In the genomic region with DNA sequence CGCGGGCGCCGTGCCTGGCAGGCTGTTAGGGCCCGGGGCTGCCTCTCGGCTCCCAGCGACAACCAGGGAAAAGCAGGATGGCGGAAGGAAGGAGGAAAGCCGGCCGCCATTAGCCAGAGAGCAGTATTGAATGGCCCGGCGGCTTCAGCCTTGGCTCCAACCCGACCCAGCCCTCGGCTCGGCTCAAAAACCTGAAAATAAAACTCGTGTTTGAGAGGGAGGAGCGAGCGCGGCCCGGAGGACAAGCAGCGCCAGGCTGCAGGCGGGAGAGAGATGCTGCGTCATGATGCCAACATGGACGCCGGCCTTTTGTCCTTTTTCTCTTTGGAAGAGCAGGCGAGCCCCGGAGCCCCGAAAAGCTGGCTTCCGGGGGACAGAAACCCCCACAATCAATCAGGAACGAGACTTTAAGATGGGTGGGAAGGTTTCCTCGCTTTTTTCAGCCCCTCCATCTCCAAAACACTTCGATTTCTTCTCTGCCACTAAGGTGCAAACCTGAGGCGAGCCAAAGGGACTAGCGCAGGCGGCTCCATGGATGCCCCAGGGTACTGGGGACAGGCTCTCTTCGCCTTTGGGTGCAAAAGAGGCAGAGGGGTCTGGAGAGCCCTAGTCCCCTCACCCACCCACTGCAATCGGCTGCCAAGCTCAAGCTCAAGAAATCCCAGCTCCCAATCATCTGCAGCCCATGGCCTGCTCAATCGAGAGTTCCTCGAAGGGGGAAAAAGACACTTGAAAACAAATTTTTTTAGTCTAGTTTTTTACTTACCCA, we compare ENCODE assay signal across 8 mouse cellular contexts. TPM values are rescaled to one million over a fixed set of nuclear protein-coding genes. Genes with fewer than 3 reads are reported as not detected.
DNase-seq lines count a peak whose midpoint lies in the region; ATAC-seq lines count a peak whose summit lies in the region.

No protein-coding gene starts in this region.

- H3K4me1 ChIP-seq in embryonic facial prominence, embryonic 11.5 days (ENCODE audit: control insufficient read depth, insufficient read depth, low read length), result peaks cover 15% of the 10 kb centered on the region
- H3K4me1 ChIP-seq in limb, embryonic 11.5 days (ENCODE audit: control insufficient read depth, insufficient read depth, low read length), result peaks cover 43% of the 10 kb centered on the region
- H3K4me1 ChIP-seq in midbrain, embryonic 12.5 days, result peaks cover 49% of the 10 kb centered on the region

- H3K9ac ChIP-seq in embryonic facial prominence, embryonic 11.5 days (replicated peaks; ENCODE audit: low read length), result peak overlapping the region; percentile 100
- H3K9ac ChIP-seq in limb, embryonic 11.5 days (ENCODE audit: low read length), result peak overlapping the region; percentile 100
- H3K9ac ChIP-seq in midbrain, embryonic 12.5 days (replicated peaks), result peak overlapping the region; percentile 100

- peak overlapping the region; percentile 98 for H3K4me3 ChIP-seq in embryonic facial prominence, embryonic 11.5 days (ENCODE audit: low read depth, low read length)
- peak overlapping the region; percentile 95 for H3K4me3 ChIP-seq in limb, embryonic 11.5 days (ENCODE audit: low read depth, low read length)
- peak overlapping the region; percentile 98 for H3K4me3 ChIP-seq in midbrain, embryonic 12.5 days

- WGBS in embryonic facial prominence, embryonic 11.5 days, result under 1% methylated on average over 39 of the region's 39 CpGs
- WGBS in limb, embryonic 11.5 days, result under 1% methylated on average over 39 of the region's 39 CpGs
- under 1% methylated on average over 38 of the region's 39 CpGs for WGBS in midbrain, embryonic 12.5 days

- ATAC-seq in embryonic facial prominence, embryonic 11.5 days (replicated peaks; ENCODE audit: insufficient number of reproducible peaks, low FRiP score, low TSS enrichment, low read depth), result no peak
- ATAC-seq in limb, embryonic 11.5 days (ENCODE audit: insufficient number of reproducible peaks, low FRiP score, low TSS enrichment, low read depth), result no peak
- no peak for ATAC-seq in midbrain, embryonic 12.5 days (ENCODE audit: low FRiP score, low read depth)

- H3K27me3 ChIP-seq in embryonic facial prominence, embryonic 11.5 days (ENCODE audit: control insufficient read depth, insufficient read depth, low read length), result no peaks in the 10 kb centered on the region
- no peaks in the 10 kb centered on the region for H3K27me3 ChIP-seq in limb, embryonic 11.5 days (ENCODE audit: control insufficient read depth, insufficient read depth, low read length)
- H3K27me3 ChIP-seq in midbrain, embryonic 12.5 days, result no peaks in the 10 kb centered on the region

- no peaks in the 10 kb centered on the region for H3K9me3 ChIP-seq in embryonic facial prominence, embryonic 11.5 days (replicated peaks; ENCODE audit: control insufficient read depth, low read length)
- no peaks in the 10 kb centered on the region for H3K9me3 ChIP-seq in limb, embryonic 11.5 days (ENCODE audit: control insufficient read depth, low read length)
- no peaks in the 10 kb centered on the region for H3K9me3 ChIP-seq in midbrain, embryonic 12.5 days

- H3K36me3 ChIP-seq in embryonic facial prominence, embryonic 11.5 days (replicated peaks; ENCODE audit: control insufficient read depth, insufficient read depth, low read depth, low read length), result no peaks in the 10 kb centered on the region
- peaks cover 6% of the 10 kb centered on the region for H3K36me3 ChIP-seq in limb, embryonic 11.5 days (ENCODE audit: control insufficient read depth, insufficient read depth, low read length)
- peaks cover 10% of the 10 kb centered on the region for H3K36me3 ChIP-seq in midbrain, embryonic 12.5 days

- DNase-seq in 3134 (ENCODE audit: extremely low read depth, insufficient read length, low spot score), result peak; percentile 78
- peak; percentile 89 for DNase-seq in adrenal gland, postnatal 10 days
- peak; percentile 76 for DNase-seq in embryonic facial prominence, embryonic 11.5 days (ENCODE audit: low spot score)
- peak; percentile 92 to 93 for DNase-seq in heart, adult 18-20 months
- peak; percentile 84 for DNase-seq in kidney, adult 11 months
- peak; percentile 82 for DNase-seq in limb, embryonic 11.5 days (ENCODE audit: low spot score)
- DNase-seq in spleen, adult 12 weeks (ENCODE audit: low spot score), result peak; percentile 76

- peak overlapping the region; percentile 100 for H3K27ac ChIP-seq in embryonic facial prominence, embryonic 11.5 days (replicated peaks; ENCODE audit: low read depth, low read length)
- H3K27ac ChIP-seq in limb, embryonic 11.5 days (replicated peaks; ENCODE audit: low read depth, low read length), result peak overlapping the region; percentile 100
- peak overlapping the region; percentile 100 for H3K27ac ChIP-seq in midbrain, embryonic 12.5 days (replicated peaks)

- H3K4me2 ChIP-seq in embryonic facial prominence, embryonic 11.5 days (ENCODE audit: low read depth, low read length), result peak overlapping the region; percentile 92
- H3K4me2 ChIP-seq in limb, embryonic 11.5 days (ENCODE audit: low read depth, severe bottlenecking), result peak overlapping the region; percentile 100
- H3K4me2 ChIP-seq in midbrain, embryonic 12.5 days (replicated peaks), result peak overlapping the region; percentile 100

RNA-seq across cellular contexts. Expression of a gene that starts 2.9 kb away (rescaled TPM):
- total RNA-seq in adrenal gland, postnatal 10 days (2021), result 10 to 100 TPM; 19.5 to 27.4 TPM
- 9.6 and 9.8 TPM in 2 replicates for polyA plus RNA-seq in embryonic facial prominence, embryonic 11.5 days (2014; fragmentation: Nextera tagmentation; extraction: Ambion mirVana)
- 10 to 100 TPM; 11.4 to 15.5 TPM for total RNA-seq in heart, adult 18-20 months (2021)
- 12.0 and 14.0 TPM in 2 replicates for polyA plus RNA-seq in limb, embryonic 11.5 days (2014; fragmentation: Nextera tagmentation; extraction: Ambion mirVana)
- polyA plus RNA-seq in midbrain, embryonic 12.5 days (2016; fragmentation: Nextera tagmentation; extraction: Ambion mirVana), result 13.1 and 13.2 TPM in 2 replicates

RNA-seq across cellular contexts. Expression of a gene that starts 6.6 kb away (rescaled TPM):
- total RNA-seq in adrenal gland, postnatal 10 days (2021), result 1 to 10 TPM; 1.6 to 1.8 TPM
- polyA plus RNA-seq in embryonic facial prominence, embryonic 11.5 days (2014; fragmentation: Nextera tagmentation; extraction: Ambion mirVana), result 1.6 and 2.0 TPM in 2 replicates
- 1 to 10 TPM in 1 of 2 experiments, under 1 TPM in 1; 0.55 to 2.6 TPM for total RNA-seq in heart, adult 18-20 months (2021)
- polyA plus RNA-seq in limb, embryonic 11.5 days (2014; fragmentation: Nextera tagmentation; extraction: Ambion mirVana), result 2.9 and 3.6 TPM in 2 replicates
- polyA plus RNA-seq in midbrain, embryonic 12.5 days (2016; fragmentation: Nextera tagmentation; extraction: Ambion mirVana), result 1.9 and 2.4 TPM in 2 replicates

RNA-seq across cellular contexts. Expression of a gene that starts 30.1 kb away (rescaled TPM):
- 10 to 100 TPM; 29.0 to 29.4 TPM for total RNA-seq in adrenal gland, postnatal 10 days (2021)
- polyA plus RNA-seq in embryonic facial prominence, embryonic 11.5 days (2014; fragmentation: Nextera tagmentation; extraction: Ambion mirVana), result 74.0 and 75.3 TPM in 2 replicates
- 10 to 100 TPM; 12.9 to 17.0 TPM for total RNA-seq in heart, adult 18-20 months (2021)
- 82.6 and 85.8 TPM in 2 replicates for polyA plus RNA-seq in limb, embryonic 11.5 days (2014; fragmentation: Nextera tagmentation; extraction: Ambion mirVana)
- polyA plus RNA-seq in midbrain, embryonic 12.5 days (2016; fragmentation: Nextera tagmentation; extraction: Ambion mirVana), result 64.5 and 75.4 TPM in 2 replicates

RNA-seq across cellular contexts. Expression of a gene that starts 43.4 kb away (rescaled TPM):
- 100 to 1,000 TPM in 1 of 2 experiments, 10 to 100 TPM in 1; 65.8 to 142 TPM for total RNA-seq in adrenal gland, postnatal 10 days (2021)
- polyA plus RNA-seq in embryonic facial prominence, embryonic 11.5 days (2014; fragmentation: Nextera tagmentation; extraction: Ambion mirVana), result not detected in 2 replicates
- under 1 TPM in 1 of 2 experiments, not detected in 1; 0.51 TPM for total RNA-seq in heart, adult 18-20 months (2021)
- not detected in 2 replicates for polyA plus RNA-seq in limb, embryonic 11.5 days (2014; fragmentation: Nextera tagmentation; extraction: Ambion mirVana)
- not detected in 2 replicates for polyA plus RNA-seq in midbrain, embryonic 12.5 days (2016; fragmentation: Nextera tagmentation; extraction: Ambion mirVana)
